Mouse (Mus musculus): ENCODE data around the gene Kalrn. TPM values are rescaled to one million over a fixed set of nuclear protein-coding genes. Genes with fewer than 3 reads are reported as not detected.

Gene Kalrn
- polyA plus RNA-seq, 1 experiment: 0.15 TPM

GRCm38 (mm10) chr16:34293675-34294074 lies 279.7 kb downstream of the Kalrn start:
- Histone ChIP-seq H3K4me1 (ENCODE audit: control insufficient read depth) (no peaks in the 10 kb centered on the region), H3K27me3 (ENCODE audit: control insufficient read depth) (no peaks in the 10 kb centered on the region), H3K9me3 (ENCODE audit: control insufficient read depth, low read length) (no peaks in the 10 kb centered on the region), H3K4me3 (replicated peaks) (no peak overlapping the region), H3K36me3 (ENCODE audit: control insufficient read depth) (no peaks in the 10 kb centered on the region)
- no peak for TF ChIP-seq GATA1 (IDR thresholded peaks at IDR 0.05; ENCODE audit: low read length)
- no peak for TF ChIP-seq TAL1 (IDR thresholded peaks at IDR 0.05; ENCODE audit: low read length)

GRCm38 (mm10) chr16:34289583-34289982 lies 283.7 kb downstream of the Kalrn start:
- Histone ChIP-seq H3K36me3 (ENCODE audit: control insufficient read depth) (no peaks in the 10 kb centered on the region), H3K27me3 (ENCODE audit: control insufficient read depth) (no peaks in the 10 kb centered on the region), H3K4me3 (replicated peaks) (no peak overlapping the region), H3K9me3 (ENCODE audit: control insufficient read depth, low read length) (no peaks in the 10 kb centered on the region), H3K4me1 (ENCODE audit: control insufficient read depth) (no peaks in the 10 kb centered on the region)
- no peak for TF ChIP-seq GATA1 (IDR thresholded peaks at IDR 0.05; ENCODE audit: low read length)
- TF ChIP-seq TAL1 (IDR thresholded peaks at IDR 0.05; ENCODE audit: low read length): no peak

DNA sequence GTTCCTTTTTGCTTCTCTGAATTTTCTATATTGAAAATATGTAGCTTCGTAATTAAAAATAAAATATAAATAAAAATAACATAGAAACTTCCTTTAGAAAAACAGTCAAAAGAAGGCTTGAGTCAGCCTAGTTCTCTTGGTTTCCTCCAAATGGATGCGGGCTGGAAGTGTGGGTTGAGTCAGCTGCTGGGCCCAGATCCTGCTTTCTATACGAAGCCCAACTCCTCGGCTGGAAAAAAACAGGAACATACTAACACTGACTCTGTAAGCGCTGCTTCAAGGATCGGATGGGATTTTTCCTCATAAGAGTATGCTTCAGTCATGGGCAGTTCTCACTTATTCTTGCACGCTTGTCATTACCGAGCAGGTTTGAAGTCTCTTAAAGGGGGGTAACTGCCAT lies 291.3 kb downstream of the Kalrn start:
- Histone ChIP-seq H3K4me3 (replicated peaks) (no peak overlapping the region), H3K4me1 (ENCODE audit: control insufficient read depth) (no peaks in the 10 kb centered on the region), H3K9me3 (ENCODE audit: control insufficient read depth, low read length) (no peaks in the 10 kb centered on the region), H3K36me3 (ENCODE audit: control insufficient read depth) (no peaks in the 10 kb centered on the region), H3K27me3 (ENCODE audit: control insufficient read depth) (no peaks in the 10 kb centered on the region)
- TF ChIP-seq TAL1 (IDR thresholded peaks at IDR 0.05; ENCODE audit: low read length) (no peak), GATA1 (IDR thresholded peaks at IDR 0.05; ENCODE audit: low read length) (no peak)

DNA sequence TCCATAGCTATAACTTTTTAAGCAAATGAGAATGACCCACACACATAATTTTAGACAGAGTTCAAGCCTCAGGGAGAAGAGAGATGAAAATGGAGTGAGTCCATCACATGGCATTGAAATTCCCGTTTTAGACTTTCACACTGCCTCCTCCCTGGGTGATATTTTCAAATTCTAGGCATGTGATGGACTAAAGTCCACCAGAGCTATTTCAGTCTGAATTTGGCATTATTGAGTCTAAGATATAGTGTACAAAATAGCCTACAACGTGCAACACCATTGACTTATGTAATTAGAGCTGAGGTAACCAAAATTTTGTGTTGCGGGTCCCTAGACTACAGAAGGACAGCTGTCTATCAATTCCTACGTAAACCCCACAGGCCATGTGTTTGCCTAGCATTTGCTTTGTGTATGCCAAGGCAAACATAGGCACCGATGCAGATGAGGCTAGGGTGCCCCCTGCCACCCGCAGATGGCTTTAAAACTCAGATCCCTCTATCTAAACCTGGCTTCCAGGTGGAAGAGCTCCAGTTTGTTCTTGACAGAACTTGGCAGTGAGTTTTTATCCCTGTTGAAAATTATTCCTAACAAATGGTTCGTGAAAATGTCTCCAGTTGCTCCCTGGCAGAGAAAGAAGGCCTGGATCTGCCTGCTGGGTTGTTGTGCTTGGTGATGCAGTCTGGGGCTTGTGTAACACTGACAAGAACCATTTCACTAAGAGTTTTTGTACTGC lies 293.5 kb downstream of the Kalrn start:
- Histone ChIP-seq H3K27me3 (ENCODE audit: control insufficient read depth) (no peaks in the 10 kb centered on the region), H3K36me3 (ENCODE audit: control insufficient read depth) (no peaks in the 10 kb centered on the region), H3K4me1 (ENCODE audit: control insufficient read depth) (no peaks in the 10 kb centered on the region), H3K4me3 (replicated peaks) (no peak overlapping the region), H3K9me3 (ENCODE audit: control insufficient read depth, low read length) (no peaks in the 10 kb centered on the region)
- TF ChIP-seq GATA1 (IDR thresholded peaks at IDR 0.05; ENCODE audit: low read length) (no peak), TAL1 (IDR thresholded peaks at IDR 0.05; ENCODE audit: low read length) (no peak)

GRCm38 (mm10) chr16:34278249-34278790 lies 295.0 kb downstream of the Kalrn start:
- H3K4me3 ChIP-seq (replicated peaks): no peak overlapping the region
- no peaks in the 10 kb centered on the region for H3K4me1 ChIP-seq (ENCODE audit: control insufficient read depth)
- no peaks in the 10 kb centered on the region for H3K9me3 ChIP-seq (ENCODE audit: control insufficient read depth, low read length)
- H3K36me3 ChIP-seq (ENCODE audit: control insufficient read depth): no peaks in the 10 kb centered on the region
- TF ChIP-seq TAL1 (IDR thresholded peaks at IDR 0.05; ENCODE audit: low read length) (no peak), GATA1 (IDR thresholded peaks at IDR 0.05; ENCODE audit: low read length) (no peak)
- H3K27me3 ChIP-seq (ENCODE audit: control insufficient read depth): no peaks in the 10 kb centered on the region

- no peaks in the 10 kb centered on the region for H3K4me1 ChIP-seq (ENCODE audit: control insufficient read depth)
- H3K9me3 ChIP-seq (ENCODE audit: control insufficient read depth, low read length): no peaks in the 10 kb centered on the region
- H3K4me3 ChIP-seq (replicated peaks): no peak overlapping the region
- TF ChIP-seq TAL1 (IDR thresholded peaks at IDR 0.05; ENCODE audit: low read length): no peak
- H3K27me3 ChIP-seq (ENCODE audit: control insufficient read depth): no peaks in the 10 kb centered on the region
- H3K36me3 ChIP-seq (ENCODE audit: control insufficient read depth): no peaks in the 10 kb centered on the region
Measured at GRCm38 (mm10) chr16:34274607-34275006, 298.7 kb downstream of the Kalrn start.

GRCm38 (mm10) chr16:34271476-34271875 lies 301.9 kb downstream of the Kalrn start:
- Histone ChIP-seq H3K9me3 (ENCODE audit: control insufficient read depth, low read length) (no peaks in the 10 kb centered on the region), H3K36me3 (ENCODE audit: control insufficient read depth) (no peaks in the 10 kb centered on the region), H3K4me1 (ENCODE audit: control insufficient read depth) (no peaks in the 10 kb centered on the region), H3K4me3 (replicated peaks) (no peak overlapping the region), H3K27me3 (ENCODE audit: control insufficient read depth) (no peaks in the 10 kb centered on the region)
- TF ChIP-seq GATA1 (IDR thresholded peaks at IDR 0.05; ENCODE audit: low read length): no peak
- TF ChIP-seq TAL1 (IDR thresholded peaks at IDR 0.05; ENCODE audit: low read length): no peak

- Histone ChIP-seq H3K9me3 (ENCODE audit: control insufficient read depth, low read length) (no peaks in the 10 kb centered on the region), H3K4me1 (ENCODE audit: control insufficient read depth) (no peaks in the 10 kb centered on the region), H3K36me3 (ENCODE audit: control insufficient read depth) (no peaks in the 10 kb centered on the region), H3K4me3 (replicated peaks) (no peak overlapping the region), H3K27me3 (ENCODE audit: control insufficient read depth) (no peaks in the 10 kb centered on the region)
- no peak for TF ChIP-seq GATA1 (IDR thresholded peaks at IDR 0.05; ENCODE audit: low read length)
- no peak for TF ChIP-seq TAL1 (IDR thresholded peaks at IDR 0.05; ENCODE audit: low read length)
Measured at GRCm38 (mm10) chr16:34270681-34271080, 302.7 kb downstream of the Kalrn start.

GRCm38 (mm10) chr16:34269642-34270041 lies 303.7 kb downstream of the Kalrn start:
- TF ChIP-seq TAL1 (IDR thresholded peaks at IDR 0.05; ENCODE audit: low read length) (no peak), GATA1 (IDR thresholded peaks at IDR 0.05; ENCODE audit: low read length) (no peak)
- H3K36me3 ChIP-seq (ENCODE audit: control insufficient read depth): no peaks in the 10 kb centered on the region
- H3K27me3 ChIP-seq (ENCODE audit: control insufficient read depth): no peaks in the 10 kb centered on the region
- H3K9me3 ChIP-seq (ENCODE audit: control insufficient read depth, low read length): no peaks in the 10 kb centered on the region
- H3K4me3 ChIP-seq (replicated peaks): no peak overlapping the region
- no peaks in the 10 kb centered on the region for H3K4me1 ChIP-seq (ENCODE audit: control insufficient read depth)
